Mouse (Mus musculus) embryonic facial prominence, embryonic 14.5 days (tissue): Measurements from ENCODE around the gene Gm45521. TPM values are rescaled to one million over a fixed set of nuclear protein-coding genes. Genes with fewer than 3 reads are reported as not detected.

ENCODE experiments used
- ATAC-seq: fragments of 200-750 bp; cut with Nextera tagmentation; 2 replicates; pipeline ENCODE4 v1.8.0; 2017; ENCODE audit warnings: low read depth, moderate number of reproducible peaks, moderate TSS enrichment
- DNase-seq: peaks from one replicate; pipeline ENCODE4 v3.0.0-alpha.2; 2015; ENCODE audit warnings: low spot score
- H3K27ac ChIP-seq: fragments of 300-500 bp; sonication (generic); replicated peaks from 2 replicates; pipeline ENCODE4 v1.5.1; 2014; ENCODE audit warnings: low read depth, mild to moderate bottlenecking, low read length, moderate library complexity
- H3K27me3 ChIP-seq: fragments of 300-500 bp; sonication (generic); replicated peaks from 2 replicates; pipeline ENCODE4 v1.6.1; 2014; ENCODE audit warnings: low read length; ENCODE audit not compliant: control insufficient read depth, insufficient read depth
- H3K36me3 ChIP-seq: fragments of 300-500 bp; sonication (generic); 2 replicates; pipeline ENCODE4 v1.6.1; 2014; ENCODE audit warnings: low read length, mixed read lengths; ENCODE audit not compliant: control insufficient read depth, insufficient read depth
- H3K4me1 ChIP-seq: fragments of 300-500 bp; sonication (generic); 2 replicates; pipeline ENCODE4 v1.6.1; 2014; ENCODE audit warnings: antibody characterized with exemption, low read length; ENCODE audit not compliant: control insufficient read depth, insufficient read depth
- H3K4me2 ChIP-seq: fragments of 300-500 bp; sonication (generic); 2 replicates; pipeline ENCODE4 v1.6.1; 2014; ENCODE audit warnings: low read depth, mild to moderate bottlenecking, low read length, moderate library complexity, mixed read lengths
- H3K4me3 ChIP-seq: fragments of 300-500 bp; sonication (generic); 2 replicates; pipeline ENCODE4 v1.5.1; 2014; ENCODE audit warnings: low read depth, mild to moderate bottlenecking, low read length
- H3K9ac ChIP-seq: fragments of 300-500 bp; sonication (generic); 2 replicates; pipeline ENCODE4 v1.6.1; 2014; ENCODE audit warnings: low read depth, mild to moderate bottlenecking, low read length, moderate library complexity, mixed read lengths
- H3K9me3 ChIP-seq: fragments of 300-500 bp; sonication (generic); 2 replicates; pipeline ENCODE4 v1.6.1; 2016; ENCODE audit warnings: low read length; ENCODE audit not compliant: control insufficient read depth
- WGBS: fragments of 180-500 bp; shearing (Covaris S2); extraction: QIAGEN DNeasy Blood & Tissue Kit; methylation state at CpG from one replicate; pipeline ENCODE4 v1.1.7; 2014; 5-methylcytosine and 5-hydroxymethylcytosine counted together
- polyA plus RNA-seq: library from polyadenylated mRNA; unstranded; fragments of >200 nt; fragmentation: Nextera tagmentation; extraction: Ambion mirVana; gene quantifications from 2 replicates; pipeline ENCODE4 v1.2.1, GENCODE M21; 2014

Gene Gm45521
- not detected in 2 replicates for polyA plus RNA-seq

DNA sequence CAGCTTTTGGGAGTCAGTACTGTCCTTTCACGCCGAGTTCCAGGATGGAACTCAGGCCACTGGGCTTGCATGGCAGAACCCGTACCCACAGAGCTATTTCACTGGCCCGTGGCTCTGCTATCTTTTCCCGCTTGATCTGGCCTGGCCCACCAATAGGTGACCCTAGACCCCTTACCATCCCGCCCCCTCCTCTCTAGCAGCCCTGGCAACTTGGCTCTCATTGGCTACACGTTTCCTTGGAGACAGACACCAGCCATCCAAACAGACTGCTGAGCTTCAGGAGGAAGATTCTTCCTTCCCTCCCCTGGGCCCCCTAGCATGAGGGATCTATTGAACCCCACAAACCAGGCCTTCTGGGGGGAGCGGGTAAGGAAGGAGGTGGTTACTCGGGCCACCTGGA is at the start of gene Gm45521:
Gm45521 (plus strand) TSS at position 240 of the 400 bp plus-strand sequence.
- Histone ChIP-seq H3K4me1 (no peaks in the 10 kb centered on the region), H3K9ac (no peak within 1 kb of the TSS), H3K27ac (no peak within 1 kb of the TSS), H3K4me2 (no peak within 1 kb of the TSS), H3K27me3 (no peaks in the 10 kb centered on the region), H3K36me3 (0 out of 2 replicates have a peak, but pooled peaks cover under 1% of the 10 kb centered on the region), H3K4me3 (no peak within 1 kb of the TSS), H3K9me3 (no peaks in the 10 kb centered on the region)
- ATAC-seq (no peak), DNase-seq (no peak)
- 56% methylated on average over 9 of the region's 9 CpGs for WGBS

DNA sequence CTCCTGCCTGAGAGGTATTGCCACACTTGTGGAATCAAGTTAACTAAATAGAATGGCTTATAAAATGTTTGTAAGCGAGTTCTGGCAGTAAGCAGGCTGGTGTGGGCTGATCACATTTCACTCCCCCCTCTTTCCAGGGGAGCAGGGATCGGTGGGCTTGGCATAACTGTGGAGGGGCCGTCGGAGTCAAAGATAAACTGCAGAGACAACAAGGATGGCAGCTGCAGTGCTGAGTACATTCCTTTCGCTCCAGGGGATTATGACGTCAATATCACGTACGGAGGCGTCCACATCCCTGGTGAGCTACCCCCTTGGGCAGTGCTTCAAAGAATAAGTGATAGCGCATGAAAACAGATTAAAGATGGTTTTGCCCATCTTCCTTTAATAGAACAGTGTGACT is 47.6 kb upstream of the Gm45521 start:
- peak; percentile 38; the same call in 1 of the 2 replicates for ATAC-seq
- Histone ChIP-seq H3K9me3 (no peaks in the 10 kb centered on the region), H3K4me3 (no peak overlapping the region), H3K9ac (no peak overlapping the region), H3K4me1 (peaks cover 3% of the 10 kb centered on the region; the same call in 1 of the 2 replicates), H3K27ac (no peak overlapping the region), H3K27me3 (no peaks in the 10 kb centered on the region), H3K36me3 (peaks cover 89% of the 10 kb centered on the region), H3K4me2 (no peak overlapping the region)
- WGBS, result 70% methylated on average over 10 of the region's 10 CpGs
- peak; percentile 35 for DNase-seq

DNA sequence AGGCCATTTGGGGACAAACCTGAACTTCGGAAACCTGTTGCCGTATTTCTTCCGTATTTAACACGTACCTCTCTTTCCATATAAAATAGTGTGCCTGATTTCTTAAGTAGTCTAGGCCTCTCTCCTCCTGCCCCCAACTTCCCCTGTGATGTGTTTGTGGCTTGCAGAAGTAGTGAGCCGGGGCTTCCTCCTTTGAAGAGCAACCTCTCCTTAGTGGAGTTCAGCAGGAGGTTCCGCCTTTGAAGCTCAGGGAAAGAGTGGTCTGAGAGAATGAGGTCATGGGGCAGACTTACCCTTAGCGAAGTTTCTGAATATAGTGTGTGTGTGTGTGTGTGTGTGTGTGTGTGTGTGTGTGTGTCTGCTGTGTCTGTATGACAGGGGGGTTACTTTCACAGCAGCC is 43.2 kb upstream of the Gm45521 start:
- Histone ChIP-seq H3K4me1 (peaks cover 3% of the 10 kb centered on the region; the same call in 1 of the 2 replicates), H3K9ac (no peak overlapping the region), H3K4me2 (no peak overlapping the region), H3K27ac (no peak overlapping the region), H3K4me3 (no peak overlapping the region), H3K9me3 (no peaks in the 10 kb centered on the region), H3K36me3 (peaks cover 92% of the 10 kb centered on the region), H3K27me3 (no peaks in the 10 kb centered on the region)
- 66% methylated on average over 7 of the region's 7 CpGs for WGBS
- no peak; the same call in 1 of the 2 replicates for ATAC-seq
- DNase-seq, result peak; percentile 38

DNA sequence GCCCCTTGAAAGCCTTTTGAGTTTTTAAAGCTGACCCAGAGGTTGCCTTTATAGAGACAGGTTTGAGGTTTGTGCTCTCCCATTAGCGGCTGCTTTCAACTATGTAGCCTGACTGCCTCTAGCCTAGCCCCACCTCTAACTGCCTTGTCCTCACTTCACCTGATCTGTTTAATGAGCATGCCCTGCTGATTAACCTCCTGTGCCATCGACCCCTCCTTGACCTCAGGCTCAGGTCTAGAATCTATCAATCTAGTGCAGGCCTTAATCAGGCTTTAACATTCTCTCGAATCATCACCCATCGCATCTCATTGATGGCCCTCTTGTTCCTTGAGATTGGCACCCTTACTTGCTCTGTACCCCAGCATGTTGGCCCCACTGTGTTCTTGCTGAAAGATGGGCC is 42.6 kb upstream of the Gm45521 start:
- H3K4me1 ChIP-seq, result peaks cover 3% of the 10 kb centered on the region; the same call in 1 of the 2 replicates
- no peak overlapping the region for H3K9ac ChIP-seq
- H3K27me3 ChIP-seq, result no peaks in the 10 kb centered on the region
- H3K27ac ChIP-seq, result no peak overlapping the region
- peaks cover 93% of the 10 kb centered on the region for H3K36me3 ChIP-seq
- WGBS, result 62% methylated on average over 4 of the region's 4 CpGs
- H3K4me2 ChIP-seq, result no peak overlapping the region
- H3K9me3 ChIP-seq, result no peaks in the 10 kb centered on the region
- no peak overlapping the region for H3K4me3 ChIP-seq
- DNase-seq (no peak), ATAC-seq (no peak)

DNA sequence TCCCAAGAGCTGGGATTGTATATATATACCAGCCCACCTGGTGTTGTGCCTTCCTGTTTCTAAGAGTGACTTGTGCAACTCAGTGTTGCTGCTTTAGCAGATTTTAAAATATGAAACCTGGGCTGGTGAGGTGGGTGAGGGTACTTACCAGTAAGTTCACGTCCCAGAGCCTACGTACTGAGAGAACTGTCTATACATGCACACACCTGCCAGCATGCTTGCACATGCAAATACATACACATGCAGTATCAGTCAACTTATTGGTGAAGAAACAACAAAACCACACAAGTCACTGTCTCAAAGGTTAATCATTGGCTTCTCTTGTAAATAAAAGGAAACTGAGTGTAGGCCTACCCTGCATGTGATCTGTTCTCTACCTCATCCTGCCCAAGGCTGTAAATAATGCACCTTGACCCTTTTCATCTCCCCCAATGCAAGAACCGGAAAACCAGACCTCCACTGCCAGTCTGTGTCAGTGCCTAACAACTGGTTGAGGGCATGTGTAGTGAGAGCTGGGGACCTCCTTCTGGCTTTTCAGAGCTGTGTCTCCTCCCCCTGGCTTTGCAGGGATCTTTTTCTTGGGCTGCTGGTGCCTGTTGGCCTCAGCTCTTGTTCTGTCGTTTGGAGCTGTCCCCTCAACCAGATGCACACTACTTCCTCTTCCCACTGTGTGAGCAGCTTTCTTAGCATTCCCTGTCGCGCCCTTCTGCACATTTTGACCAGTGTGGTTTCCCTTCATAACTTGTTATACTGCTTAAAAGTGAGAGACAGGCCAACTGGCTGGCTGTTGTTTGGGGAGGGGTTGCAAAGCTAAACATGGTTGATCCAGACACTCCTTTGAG is 38.7 kb upstream of the Gm45521 start:
- Histone ChIP-seq H3K36me3 (peaks cover 92% of the 10 kb centered on the region), H3K27me3 (no peaks in the 10 kb centered on the region), H3K9me3 (no peaks in the 10 kb centered on the region), H3K27ac (no peak overlapping the region), H3K9ac (no peak overlapping the region), H3K4me3 (no peak overlapping the region), H3K4me1 (peaks cover 3% of the 10 kb centered on the region; the same call in 1 of the 2 replicates), H3K4me2 (no peak overlapping the region)
- WGBS, result 84% methylated on average over 6 of the region's 6 CpGs
- DNase-seq, result no peak
- ATAC-seq, result no peak

DNA sequence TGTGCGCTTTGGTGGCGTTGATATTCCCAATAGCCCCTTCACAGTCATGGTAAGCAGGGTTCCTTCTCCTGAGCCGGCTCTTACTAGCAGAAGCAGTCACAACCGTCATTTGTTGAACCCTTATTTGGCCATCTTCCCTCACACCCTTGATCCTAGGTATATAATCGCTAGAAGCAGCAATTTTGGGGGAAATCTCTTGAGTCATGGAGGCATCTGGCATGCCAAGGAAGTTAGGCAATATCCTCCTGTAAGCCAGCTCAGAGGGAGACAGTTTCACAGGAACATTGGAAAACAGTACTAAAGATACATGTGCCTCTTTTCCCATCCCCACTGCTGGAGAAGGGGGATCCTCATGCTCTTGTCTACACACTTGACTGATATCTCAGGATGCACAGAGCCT is 37.8 kb upstream of the Gm45521 start:
- Histone ChIP-seq H3K27me3 (no peaks in the 10 kb centered on the region), H3K36me3 (peaks cover 97% of the 10 kb centered on the region), H3K9ac (no peak overlapping the region), H3K4me2 (no peak overlapping the region), H3K4me3 (no peak overlapping the region), H3K4me1 (no peaks in the 10 kb centered on the region), H3K9me3 (no peaks in the 10 kb centered on the region), H3K27ac (no peak overlapping the region)
- no peak for DNase-seq
- 89% methylated on average over 5 of the region's 5 CpGs for WGBS
- ATAC-seq, result no peak

DNA sequence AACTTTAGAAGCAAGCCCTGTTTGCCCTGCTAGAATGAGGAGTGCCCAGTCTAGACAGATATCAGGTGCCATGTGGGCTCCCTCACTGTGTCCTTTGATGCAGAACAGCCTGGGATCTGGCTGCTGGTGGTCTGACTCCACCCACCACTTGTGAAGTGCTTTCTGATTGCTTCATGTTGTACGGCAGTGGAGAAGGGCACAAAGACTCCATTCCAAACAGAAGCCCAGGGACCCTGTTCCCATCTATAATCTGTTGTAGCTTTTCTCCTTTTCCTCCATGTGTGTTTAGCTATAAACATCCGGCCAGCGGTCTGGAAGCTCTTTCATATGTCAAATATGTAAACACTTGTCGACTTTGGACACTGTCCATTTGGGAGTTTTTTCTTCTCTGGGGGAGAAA is 37.2 kb upstream of the Gm45521 start:
- Histone ChIP-seq H3K27ac (no peak overlapping the region), H3K36me3 (peaks cover 97% of the 10 kb centered on the region), H3K4me2 (no peak overlapping the region), H3K9ac (no peak overlapping the region), H3K9me3 (no peaks in the 10 kb centered on the region), H3K4me3 (no peak overlapping the region), H3K27me3 (no peaks in the 10 kb centered on the region), H3K4me1 (no peaks in the 10 kb centered on the region)
- WGBS, result 67% methylated on average over 4 of the region's 4 CpGs
- ATAC-seq (no peak), DNase-seq (no peak)

DNA sequence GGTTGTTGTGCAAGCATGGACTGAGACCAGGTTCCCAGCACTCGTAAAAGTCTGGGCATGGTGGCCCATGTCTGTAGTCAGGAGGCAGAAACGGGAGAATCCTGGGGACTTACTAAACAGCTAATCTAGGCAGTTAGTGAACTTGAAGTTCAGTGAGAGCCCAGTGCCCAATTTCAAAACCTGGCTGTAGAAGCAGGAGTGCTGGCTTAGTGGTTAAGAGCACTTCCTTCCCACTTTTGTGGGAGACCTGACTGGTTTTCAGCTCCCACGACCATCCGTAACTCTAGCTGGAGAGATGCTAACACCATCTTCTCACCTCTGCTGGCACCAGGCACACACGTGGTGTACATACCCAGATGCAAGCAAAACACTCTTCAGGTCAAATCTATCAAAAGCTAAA is 35.6 kb upstream of the Gm45521 start:
- peaks cover 95% of the 10 kb centered on the region for H3K36me3 ChIP-seq
- H3K9ac ChIP-seq, result no peak overlapping the region
- H3K4me1 ChIP-seq, result no peaks in the 10 kb centered on the region
- no peak overlapping the region for H3K4me3 ChIP-seq
- WGBS, result 86% methylated on average over 5 of the region's 5 CpGs
- H3K27me3 ChIP-seq, result no peaks in the 10 kb centered on the region
- H3K4me2 ChIP-seq, result no peak overlapping the region
- H3K9me3 ChIP-seq, result no peaks in the 10 kb centered on the region
- DNase-seq (no peak), ATAC-seq (no peak)
- no peak overlapping the region for H3K27ac ChIP-seq

DNA sequence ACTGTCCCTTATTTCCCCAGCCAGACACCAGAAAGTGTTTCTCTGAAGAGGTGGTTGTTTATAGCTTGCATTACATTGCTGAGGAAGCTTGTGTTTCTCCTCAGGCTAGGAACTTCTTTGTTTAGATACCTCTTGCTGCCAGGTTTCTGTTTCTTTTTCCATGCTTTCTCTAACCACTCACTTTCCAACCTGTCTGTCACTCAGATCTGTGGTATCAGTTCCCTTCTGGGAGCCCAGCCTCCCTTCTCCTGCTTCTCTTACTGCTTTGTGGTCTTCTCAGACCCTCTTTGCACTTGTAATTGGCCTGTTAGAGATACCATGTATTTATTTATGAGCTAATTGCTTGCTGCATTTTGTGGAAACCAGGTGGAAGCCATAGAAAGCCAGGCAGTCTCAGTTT is 33.5 kb upstream of the Gm45521 start:
- Histone ChIP-seq H3K36me3 (peaks cover 90% of the 10 kb centered on the region), H3K27me3 (no peaks in the 10 kb centered on the region)

More for the DNA sequence above, 33.5 kb upstream of the Gm45521 start:
- Histone ChIP-seq H3K9me3 (no peaks in the 10 kb centered on the region), H3K9ac (no peak overlapping the region), H3K4me1 (no peaks in the 10 kb centered on the region), H3K27ac (no peak overlapping the region), H3K4me2 (no peak overlapping the region), H3K4me3 (no peak overlapping the region)
- ATAC-seq (no peak), DNase-seq (no peak)
